Mouse (Mus musculus) bone marrow macrophage, adult 2 months (primary cell): ENCODE measurements around the gene Washc4.

Experiments used
- CTCF ChIP-seq: IDR thresholded peaks from 2 replicates; pipeline ENCODE4 v1.5.1; 2012; ENCODE audit warnings: low read depth, mild to moderate bottlenecking, low read length, moderate library complexity
- POLR2A ChIP-seq: IDR thresholded peaks from 2 replicates; pipeline ENCODE4 v1.6.1; 2012; ENCODE audit warnings: mild to moderate bottlenecking, low read depth, low read length, borderline replicate concordance

DNA sequence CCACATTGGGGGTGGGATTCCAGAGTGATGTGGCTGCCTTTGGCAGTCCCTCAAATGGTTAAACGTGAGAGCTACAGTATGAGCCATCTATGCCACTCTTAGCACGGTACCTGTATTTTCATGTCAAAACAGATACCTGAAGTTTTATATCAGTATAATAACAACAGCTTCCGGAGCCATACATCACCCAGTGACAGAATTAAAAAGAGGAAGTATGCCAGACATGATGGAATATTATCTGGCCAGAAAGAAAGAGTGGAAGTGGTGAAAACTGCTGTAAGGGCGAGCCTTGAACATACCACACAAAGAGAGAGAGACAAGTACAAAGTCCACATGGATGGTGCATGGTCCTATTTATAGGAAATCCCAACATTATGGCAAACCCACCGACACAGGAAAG, 32.2 kb upstream of the Washc4 start:
- TF ChIP-seq CTCF (no peak), POLR2A (no peak)
